Mouse (Mus musculus) stomach, postnatal 0 days (tissue): Measurements from ENCODE around the gene Kifc5b.

Experiments used
- CTCF ChIP-seq: IDR thresholded peaks from 2 replicates; pipeline ENCODE4 v1.5.1; 2016; ENCODE audit warnings: antibody characterized with exemption, low read depth, mild to moderate bottlenecking, moderate library complexity
- EP300 ChIP-seq: optimal IDR thresholded peaks from 2 replicates; pipeline ENCODE3; 2016; ENCODE audit warnings: antibody characterized with exemption

- TF ChIP-seq CTCF (no peak), EP300 (no peak)
Measured at GRCm38 (mm10) chr17:26979426-26979825, 62.5 kb downstream of the Kifc5b start.
